Mouse (Mus musculus) ovary, postnatal 14 days (tissue): ENCODE measurements around the gene Tnxb.
"Not testable (repeated sequence)": the region's sequence is repeated elsewhere in the genome, so short reads cannot be mapped to it uniquely, and the experiment has no call there.

Source experiments
- DNase-seq: peaks from one replicate; pipeline ENCODE4 v3.0.0; 2022; ENCODE audit warnings: low spot score

Tnxb gene

GRCm38 (mm10) chr17:34685120-34686110 lies 15.1 kb downstream of the Tnxb start:
- peak; percentile 61 for DNase-seq

DNA sequence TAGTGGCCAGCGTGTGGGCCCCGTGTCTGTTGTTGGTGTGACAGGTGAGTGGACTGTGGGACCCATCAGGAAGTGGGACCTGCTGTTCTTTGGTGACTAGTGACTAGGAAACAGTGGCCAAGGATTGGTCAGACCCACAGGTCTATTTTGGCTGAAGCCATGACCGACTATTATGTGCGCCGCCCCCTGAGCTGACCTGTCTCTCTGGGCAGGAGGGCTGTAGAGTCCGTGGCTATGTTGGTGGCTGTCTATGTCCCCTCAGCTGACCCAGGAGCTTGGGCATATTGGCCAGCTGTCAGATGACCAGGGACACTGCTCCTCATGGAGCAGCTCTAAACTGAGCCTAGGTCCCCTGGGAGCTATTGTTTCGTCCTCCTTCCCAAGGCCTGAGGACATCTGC lies 18.6 kb downstream of the Tnxb start:
- DNase-seq = no peak

GRCm38 (mm10) chr17:34690458-34690857 lies 20.1 kb downstream of the Tnxb start:
- no peak for DNase-seq

- DNase-seq = peak; percentile 61
These were observed 22.6 kb downstream of the Tnxb start for GRCm38 (mm10) chr17:34692906-34693305.

DNA sequence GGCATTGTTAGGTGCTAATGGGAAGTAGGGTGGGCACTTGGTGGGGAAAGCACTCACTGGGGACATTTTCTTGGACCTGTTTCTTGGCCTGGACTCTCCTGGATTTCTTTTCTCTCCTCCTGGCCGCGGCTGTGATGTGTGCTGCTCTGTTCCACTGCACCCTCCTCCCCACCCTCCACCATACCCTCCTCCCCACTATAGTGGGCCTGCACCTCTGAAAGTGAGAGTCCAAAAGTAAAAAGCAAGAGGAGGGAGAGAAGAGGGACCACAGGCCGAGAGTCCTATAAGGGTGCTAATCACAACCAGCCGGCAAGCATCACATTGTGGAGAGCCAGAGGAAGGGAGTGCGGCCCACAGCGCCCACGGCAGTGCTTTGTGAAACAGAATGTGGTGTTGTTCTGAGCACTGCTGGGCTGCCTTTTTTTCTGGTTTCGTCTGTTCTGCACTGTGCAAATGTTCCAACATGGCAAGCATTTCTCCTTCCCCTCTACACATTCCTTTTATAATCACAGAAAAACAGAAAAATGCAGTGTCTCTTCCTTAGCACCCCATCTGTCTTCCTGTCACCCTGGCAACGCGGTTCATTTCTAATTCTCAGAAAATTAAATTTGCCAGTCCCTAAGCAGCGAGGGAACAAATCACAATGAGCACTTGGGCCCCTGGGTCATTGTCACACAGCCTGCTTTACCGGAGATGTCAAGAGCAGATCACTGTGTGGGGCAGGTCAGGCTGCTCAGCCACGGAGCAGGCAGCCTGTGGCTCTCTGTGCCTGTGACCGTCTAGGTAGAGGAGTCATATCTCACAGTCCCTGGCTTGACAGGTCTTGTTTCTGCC lies 29.5 kb downstream of the Tnxb start:
- DNase-seq = no peak

DNA sequence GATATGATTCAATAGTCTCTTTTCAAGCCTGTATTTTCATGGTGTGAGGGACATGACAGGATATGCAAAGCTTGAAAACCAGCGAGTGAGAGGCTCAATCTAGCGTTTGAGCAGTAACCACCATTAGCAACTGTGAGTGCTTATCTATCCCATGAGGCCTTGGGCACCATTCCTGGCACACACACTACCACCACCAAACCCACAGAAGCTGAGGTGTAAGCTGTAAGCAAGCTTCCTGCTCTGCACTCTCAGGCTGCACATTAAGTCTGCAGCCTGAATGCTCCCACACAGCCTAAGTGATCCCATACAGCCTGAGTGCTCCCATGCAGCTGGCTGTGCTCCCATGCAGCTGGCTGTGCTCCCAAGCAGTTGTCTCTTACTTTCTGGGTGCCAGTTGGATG lies 30.3 kb downstream of the Tnxb start:
- no peak for DNase-seq

DNA sequence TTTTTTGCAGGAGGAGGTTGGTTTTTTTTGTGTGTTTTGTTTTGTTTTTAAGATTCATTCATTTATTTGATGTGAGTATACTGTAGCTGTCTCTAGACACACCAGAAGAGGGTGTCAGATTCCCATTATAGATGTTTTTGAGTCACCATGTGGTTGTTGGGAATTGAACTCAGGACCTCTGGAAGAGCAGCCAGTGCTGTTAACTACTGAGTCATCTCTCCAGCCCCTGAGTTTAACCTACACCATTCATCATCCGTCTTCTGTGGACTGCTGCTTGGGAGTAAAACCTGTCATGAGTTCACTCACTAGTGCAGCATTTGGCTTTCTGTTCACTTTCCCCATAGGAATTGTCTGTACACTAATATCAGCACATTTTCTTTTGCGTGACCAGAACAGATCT lies 36.1 kb downstream of the Tnxb start:
- not testable (repeated sequence) for DNase-seq

GRCm38 (mm10) chr17:34712951-34713350 lies 42.6 kb downstream of the Tnxb start:
- DNase-seq = peak; percentile 58

DNA sequence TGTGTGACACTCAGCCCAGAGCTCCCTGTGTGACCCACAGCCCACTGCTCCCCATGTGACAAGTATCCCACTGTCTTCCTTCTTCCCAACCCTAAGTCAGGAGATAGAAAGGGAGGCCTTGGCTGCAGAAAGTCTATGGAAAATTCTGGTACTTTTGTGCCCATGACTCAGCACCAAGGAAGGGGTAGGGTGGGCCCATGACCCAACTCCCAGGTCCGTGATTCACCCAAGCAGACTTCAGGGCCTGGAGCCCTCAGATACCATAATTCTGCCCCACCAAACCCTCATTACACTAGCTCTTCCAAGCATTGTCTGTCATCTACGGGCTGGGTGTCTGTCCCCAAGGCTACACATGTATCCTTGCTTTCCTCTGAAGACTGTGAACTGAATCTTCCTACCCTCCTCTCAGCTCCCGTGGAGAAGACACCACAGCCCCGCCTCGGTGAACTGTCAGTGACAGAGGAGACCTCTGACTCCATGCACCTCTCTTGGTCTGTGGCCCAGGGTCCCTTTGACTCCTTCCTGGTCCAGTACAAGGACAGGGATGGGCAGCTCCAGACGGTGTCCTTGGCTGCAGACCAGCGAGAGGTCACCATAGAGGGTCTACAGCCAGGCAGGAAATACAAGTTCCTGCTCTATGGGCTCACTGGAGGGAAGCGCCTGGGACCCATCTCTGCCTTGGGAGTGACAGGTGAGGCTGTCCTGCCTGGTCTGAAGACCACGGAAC lies 44.0 kb downstream of the Tnxb start:
- DNase-seq = not testable (repeated sequence)

GRCm38 (mm10) chr17:34714908-34715445 lies 44.6 kb downstream of the Tnxb start:
- DNase-seq = not testable (repeated sequence)

DNA sequence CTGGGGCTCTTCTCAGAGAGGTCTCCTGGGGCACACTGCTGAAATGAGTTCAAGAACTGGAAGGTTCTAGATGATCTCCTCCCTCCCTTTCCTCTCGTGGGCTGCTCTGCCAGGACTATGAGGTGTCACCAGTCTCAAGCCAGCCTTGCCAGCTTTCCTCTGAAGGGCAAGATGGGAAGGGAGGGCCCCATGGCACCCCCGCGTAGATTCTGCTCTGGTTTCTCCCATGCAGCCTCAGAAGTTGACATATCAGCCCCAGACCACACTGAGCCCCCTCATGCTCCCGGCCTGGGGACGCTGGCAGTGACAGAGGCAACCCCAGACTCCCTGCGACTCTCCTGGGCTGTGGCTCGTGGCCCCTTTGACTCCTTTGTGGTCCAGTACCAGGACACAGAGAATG lies 45.1 kb downstream of the Tnxb start:
- DNase-seq = not testable (repeated sequence)

DNA sequence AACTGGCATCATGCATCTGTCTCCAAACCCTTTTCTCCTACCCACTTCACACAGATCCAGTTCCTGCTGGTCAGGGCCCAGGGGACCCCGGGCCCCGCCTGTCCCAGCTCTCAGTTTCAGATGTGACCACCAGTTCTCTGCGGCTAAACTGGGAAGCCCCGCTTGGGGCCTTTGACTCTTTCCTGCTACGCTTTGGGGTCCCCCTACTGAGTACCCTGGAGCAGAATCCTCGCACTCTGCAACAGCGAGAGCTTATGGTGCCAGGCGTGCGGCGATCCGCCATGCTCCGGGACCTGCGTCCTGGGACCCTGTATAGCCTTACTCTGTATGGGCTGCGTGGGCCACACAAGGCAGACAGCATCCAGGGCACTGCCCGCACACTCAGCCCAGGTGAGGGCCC lies 45.9 kb downstream of the Tnxb start:
- DNase-seq = no peak

DNA sequence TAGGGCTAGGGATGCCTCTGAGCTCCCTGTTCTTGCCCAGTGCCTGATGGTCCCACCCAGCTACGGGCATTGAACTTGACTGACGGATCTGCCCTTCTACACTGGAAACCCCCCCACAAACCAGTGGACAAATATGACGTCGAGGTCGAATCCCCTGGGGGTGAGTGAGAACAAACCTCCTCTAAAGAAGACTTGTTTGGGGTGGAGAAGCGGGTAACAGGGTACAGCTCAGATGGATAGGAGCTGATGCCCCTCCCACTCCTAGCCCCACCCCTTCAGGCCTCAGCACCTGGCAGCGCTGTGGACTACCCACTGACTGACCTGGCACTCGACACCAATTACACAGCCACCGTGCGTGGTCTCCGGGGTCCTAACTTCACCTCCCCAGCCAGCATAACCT lies 47.1 kb downstream of the Tnxb start:
- no peak for DNase-seq

GRCm38 (mm10) chr17:34719886-34720285 lies 49.6 kb downstream of the Tnxb start:
- not testable (repeated sequence) for DNase-seq

DNA sequence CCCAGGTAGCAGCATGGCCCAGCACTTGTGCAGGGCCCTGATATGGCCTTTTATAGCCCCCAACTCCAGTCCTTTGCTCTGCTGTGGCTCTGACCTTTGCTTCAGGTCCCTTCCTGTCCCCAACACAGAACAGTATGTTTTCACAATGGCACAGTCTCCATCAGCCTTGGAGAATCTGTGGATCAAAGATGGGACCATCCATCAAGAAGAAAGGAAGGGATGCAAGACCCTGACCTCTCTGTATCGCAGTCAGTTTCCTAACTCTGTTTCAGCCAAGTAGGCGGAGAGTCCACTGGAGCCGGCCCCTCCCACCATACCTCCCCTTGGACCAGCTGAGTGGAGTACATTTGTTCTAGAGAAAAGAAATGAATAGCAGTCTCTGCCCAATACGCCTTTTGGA lies 51.9 kb downstream of the Tnxb start:
- DNase-seq = not testable (repeated sequence)

DNA sequence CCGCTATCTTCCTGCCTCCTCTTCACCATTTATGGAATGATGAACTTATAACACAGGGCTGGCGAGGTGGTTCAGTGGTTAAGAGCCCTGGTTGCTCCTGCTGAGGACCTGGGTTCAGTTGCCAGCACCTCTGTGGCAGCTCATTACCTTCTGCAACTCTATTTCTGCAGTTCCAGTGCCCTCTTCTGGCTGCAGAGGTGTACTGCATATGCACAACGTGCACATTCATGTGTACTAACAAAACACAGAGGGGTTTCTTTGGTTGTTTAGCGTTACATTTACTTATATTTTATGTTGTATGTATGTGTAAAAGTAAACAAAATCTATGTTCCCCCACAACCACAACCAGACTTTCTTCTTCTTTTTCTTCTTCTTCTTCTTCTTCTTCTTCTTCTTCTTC lies 52.7 kb downstream of the Tnxb start:
- DNase-seq = no peak

- no peak for DNase-seq
These were observed 57.6 kb downstream of the Tnxb start for GRCm38 (mm10) chr17:34727887-34728286.

DNA sequence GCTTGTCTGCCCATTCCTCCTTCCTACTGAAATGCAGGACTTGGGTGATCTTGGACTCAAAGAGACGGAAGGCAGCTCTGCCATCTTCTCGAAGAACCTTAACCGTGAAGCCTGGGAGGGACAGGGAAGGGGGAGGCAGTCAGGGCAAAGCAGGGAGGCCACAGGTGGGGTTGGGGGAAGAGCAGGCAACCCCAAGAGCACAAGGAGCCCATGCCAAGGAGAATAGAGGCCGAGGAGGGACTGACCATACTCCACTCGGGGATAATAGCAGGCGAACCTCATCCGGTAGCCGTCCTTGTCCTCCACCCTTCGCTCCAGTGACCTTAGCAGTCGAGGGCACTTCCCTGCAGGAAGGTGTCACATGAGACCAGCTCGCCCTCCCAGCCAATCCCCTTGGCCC lies 58.8 kb downstream of the Tnxb start:
- not testable (repeated sequence) for DNase-seq

GRCm38 (mm10) chr17:34729779-34730553 lies 59.6 kb downstream of the Tnxb start:
- DNase-seq = not testable (repeated sequence)

DNA sequence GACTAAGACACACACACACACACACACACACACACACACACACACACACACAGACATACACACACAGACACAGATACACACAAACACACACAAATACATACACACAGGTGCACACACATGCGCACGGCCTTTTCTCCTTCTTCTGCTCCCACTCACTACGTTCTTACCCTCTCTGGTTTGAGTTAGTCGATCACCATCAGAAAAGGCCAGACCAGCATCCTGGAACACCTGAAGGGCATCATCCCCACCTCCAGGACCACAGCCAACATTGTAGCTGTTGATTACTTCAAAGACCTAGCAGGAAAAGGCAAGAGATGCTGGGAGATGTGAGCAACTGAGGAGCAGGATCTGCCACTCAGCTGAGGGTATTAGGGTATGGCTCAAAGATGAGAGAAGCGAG lies 67.1 kb downstream of the Tnxb start:
- not testable (repeated sequence) for DNase-seq

GRCm38 (mm10) chr17:34739708-34740107 lies 69.4 kb downstream of the Tnxb start:
- not testable (repeated sequence) for DNase-seq
